Mouse (Mus musculus): ENCODE measurements around the gene Hmcn2.

Hmcn2 gene

DNA sequence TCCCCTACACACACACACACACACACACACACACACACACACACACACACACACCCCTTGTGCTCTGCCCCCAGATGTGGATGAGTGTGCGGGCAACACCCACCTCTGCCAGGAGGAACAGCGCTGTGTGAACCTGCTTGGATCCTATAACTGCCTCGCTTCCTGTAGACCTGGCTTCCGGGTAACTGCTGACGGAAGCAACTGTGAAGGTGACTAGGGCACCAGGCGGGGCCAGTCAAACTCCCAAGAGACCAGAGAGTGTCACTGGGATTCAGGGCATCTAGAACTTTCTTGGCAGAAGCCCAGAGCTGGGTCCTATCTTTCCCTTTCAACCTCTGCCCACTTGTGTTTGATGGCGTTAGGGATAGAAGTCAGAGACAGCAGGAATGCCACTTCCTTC lies 141.2 kb downstream of the Hmcn2 start:
- DNase-seq (ENCODE audit: low spot score in 2 of 2) = no peak

DNA sequence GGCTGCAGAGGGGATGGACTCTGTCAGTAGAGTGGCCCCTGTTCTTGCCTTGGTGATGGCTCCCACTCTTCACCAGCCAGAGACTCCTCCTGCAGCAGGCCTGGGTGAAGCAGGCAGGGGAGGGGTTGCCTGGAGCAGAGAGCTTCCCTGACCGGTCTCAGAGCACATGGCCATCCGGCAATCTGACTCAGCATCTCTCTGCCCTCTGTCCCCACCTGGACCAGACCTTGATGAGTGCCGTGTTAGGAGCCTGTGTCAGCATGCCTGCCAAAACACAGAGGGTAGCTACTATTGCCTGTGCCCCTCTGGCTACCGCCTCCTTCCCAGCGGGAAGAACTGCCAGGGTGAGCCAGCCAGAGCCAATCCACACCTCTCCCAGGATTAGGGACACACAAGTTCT lies 144.2 kb downstream of the Hmcn2 start:
- no peak for DNase-seq (ENCODE audit: low spot score in 2 of 2)

DNA sequence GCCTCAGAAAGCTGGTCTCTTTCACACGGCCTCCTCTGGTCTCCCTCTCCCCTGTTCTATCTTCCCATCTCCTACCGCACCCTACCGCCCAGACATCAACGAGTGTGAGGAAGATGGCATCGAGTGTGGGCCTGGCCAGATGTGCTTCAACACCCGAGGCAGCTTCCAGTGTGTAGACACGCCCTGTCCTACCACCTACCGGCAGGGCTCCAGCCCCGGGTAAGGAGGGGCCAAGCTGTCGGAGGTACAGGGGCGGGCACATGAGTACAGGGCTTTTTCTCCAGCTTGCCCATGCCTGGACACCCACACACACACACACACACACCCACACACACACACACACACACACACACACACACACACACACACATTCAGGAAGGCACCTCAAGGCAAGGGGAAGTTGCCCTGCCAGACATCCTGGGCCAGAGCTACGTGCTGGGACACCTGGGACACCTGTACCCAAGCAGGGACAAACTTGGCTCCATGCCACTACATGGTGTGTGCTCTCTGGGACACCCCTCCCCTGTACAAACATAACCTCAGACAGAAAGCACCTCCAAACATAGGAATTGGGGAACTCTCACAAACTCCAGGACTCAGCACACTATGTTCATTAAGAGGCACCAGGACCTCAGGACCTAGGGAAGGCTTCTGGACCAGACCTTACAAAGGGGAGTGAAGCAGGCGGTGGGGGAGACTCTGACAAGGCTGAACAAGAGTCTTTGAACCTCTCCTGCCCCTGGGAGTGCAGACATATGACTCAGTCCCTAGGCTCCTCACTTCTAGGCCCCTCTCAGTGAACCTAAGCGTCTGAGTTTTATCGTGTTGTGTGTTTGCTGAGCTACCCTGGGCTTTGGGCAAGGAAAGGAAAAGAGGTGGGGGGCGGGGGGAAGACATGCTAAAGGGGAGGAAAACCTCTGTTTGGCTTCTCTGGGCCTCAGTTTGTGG lies 145.0 kb downstream of the Hmcn2 start:
- no peak for DNase-seq (ENCODE audit: low spot score in 2 of 2)

DNA sequence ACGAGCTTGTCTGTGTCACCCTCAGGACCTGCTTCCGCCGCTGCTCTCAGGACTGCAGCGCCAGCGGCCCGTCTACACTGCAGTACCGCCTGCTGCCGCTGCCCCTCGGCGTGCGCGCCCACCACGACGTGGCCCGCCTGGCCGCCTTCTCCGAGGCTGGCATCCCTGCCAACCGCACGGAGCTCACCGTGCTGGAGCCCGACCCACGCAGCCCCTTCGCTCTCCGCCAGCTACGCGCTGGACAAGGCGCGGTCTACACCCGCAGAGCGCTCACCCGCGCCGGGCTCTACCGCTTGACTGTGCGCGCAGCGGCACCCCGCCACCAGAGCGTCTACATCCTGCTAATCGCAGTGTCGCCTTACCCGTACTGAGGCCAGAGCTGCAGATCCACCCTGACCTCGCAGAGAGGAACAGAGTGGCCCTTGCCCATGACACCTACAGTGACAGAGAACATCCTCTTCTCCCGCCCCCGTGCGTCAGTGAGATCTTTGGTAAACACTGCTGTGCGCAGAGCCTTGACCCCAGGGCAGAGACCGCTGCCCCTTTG lies 145.9 kb downstream of the Hmcn2 start:
- DNase-seq (ENCODE audit: low spot score in 2 of 2) = peak; percentile 49 to 72

DNA sequence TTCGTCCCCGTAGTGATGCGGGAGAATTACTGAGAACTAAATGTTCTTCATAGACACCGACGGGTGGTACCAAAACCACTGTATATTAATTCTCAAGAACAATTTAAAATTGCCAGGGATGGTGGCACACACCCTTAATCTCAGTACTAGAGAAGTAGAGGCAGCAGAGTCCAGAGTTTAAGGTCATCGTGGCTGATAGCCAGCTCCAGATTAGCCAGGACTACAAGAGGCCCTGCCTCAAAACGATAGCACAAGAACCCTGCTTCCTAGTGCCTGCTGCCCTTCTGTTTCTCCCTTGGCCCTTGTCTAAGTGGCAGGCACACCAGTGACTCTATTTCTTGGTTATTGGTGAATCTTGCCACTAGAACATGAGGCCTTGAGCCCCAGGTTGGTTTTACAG lies 146.7 kb downstream of the Hmcn2 start:
- no peak for DNase-seq (ENCODE audit: low spot score in 2 of 2)

GRCm38 (mm10) chr2:31462051-31462450 lies 147.8 kb downstream of the Hmcn2 start:
- DNase-seq (ENCODE audit: low spot score in 2 of 2) = no peak

DNA sequence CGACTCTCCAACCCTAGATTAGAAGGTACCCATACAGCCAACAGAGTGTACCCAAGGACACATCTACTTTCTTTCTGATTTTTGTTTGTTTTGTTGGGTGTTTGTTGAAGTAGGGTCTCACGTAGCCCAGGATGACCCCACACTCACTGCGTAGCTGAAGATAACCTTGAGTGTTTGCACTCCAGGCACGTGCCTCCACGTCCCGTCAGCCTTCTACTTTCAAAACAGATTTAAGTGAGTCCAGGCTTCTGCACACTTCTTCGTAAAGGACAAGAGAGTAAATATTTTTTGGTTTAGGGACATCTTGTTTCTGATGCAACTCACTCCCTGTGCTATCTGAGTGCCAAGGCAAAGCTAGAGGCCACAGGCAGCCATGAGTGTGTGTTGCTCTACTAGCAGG lies 149.0 kb downstream of the Hmcn2 start:
- no peak for DNase-seq (ENCODE audit: low spot score in 2 of 2)

- DNase-seq (ENCODE audit: low spot score in 2 of 2) = no peak
These were observed 149.7 kb downstream of the Hmcn2 start for GRCm38 (mm10) chr2:31463696-31464528.

DNA sequence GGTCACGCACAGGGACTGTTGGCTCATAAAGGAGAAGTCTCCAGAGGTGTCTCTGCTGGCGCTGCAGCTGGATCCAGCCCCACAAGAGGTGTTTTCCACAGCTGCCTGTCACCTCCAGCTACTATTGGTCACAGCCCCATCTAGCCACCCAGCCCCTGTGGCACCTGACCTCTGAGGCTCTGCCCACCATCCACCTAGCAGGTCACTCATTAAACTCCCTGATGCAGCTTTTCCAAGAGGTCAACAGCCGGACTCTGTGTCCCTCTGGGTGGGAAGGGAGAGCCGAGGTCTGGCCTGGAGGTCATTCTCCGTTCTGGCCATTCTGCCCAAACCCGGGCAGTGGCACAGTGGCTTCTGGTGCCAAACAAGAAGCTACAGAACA lies 150.3 kb downstream of the Hmcn2 start:
- no peak for DNase-seq (ENCODE audit: low spot score in 2 of 2)

- no peak for DNase-seq (ENCODE audit: low spot score in 2 of 2)
These were observed 153.2 kb downstream of the Hmcn2 start for GRCm38 (mm10) chr2:31467457-31467856.

DNA sequence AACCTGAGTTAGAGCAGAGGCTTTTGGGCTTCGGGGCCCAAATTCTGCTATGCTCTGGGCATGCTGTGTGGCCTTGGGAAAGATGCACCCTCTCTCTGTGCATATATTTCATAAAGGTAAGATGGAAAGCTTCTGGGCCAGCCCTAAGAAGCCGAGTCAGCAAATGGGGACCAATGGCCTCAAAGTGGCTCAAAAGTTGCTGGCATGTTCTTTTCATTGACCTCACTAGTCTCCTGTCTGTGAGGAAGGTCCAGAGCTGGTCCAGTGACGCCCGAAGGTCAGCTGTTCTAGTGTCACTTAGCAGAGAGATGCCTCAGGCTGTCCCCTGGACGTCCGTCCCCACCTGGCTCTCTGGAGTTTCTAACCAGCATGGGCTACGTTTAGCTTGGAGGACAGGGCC lies 154.6 kb downstream of the Hmcn2 start:
- DNase-seq (ENCODE audit: low spot score in 2 of 2) = no peak

DNA sequence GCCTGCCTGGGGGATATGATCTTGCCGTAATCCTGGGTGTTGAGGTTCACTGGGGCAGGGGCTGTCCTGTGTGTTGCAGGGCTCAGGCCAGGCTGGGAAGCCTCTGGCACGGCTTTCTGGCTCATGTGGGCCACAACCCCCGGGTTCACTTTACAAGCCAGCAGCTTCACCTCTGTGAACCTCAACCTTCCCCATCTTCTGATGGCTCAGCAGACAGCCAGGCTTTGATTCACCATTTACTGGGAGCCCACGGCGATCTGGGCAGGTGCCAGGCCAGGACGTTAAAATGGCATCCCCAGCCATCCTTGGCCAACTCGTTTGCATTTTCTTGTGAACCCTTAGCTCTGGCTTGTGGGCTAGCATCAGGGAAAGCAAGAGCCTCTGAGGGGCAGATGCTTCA lies 155.3 kb downstream of the Hmcn2 start:
- DNase-seq (ENCODE audit: low spot score in 2 of 2) = no peak

- peak; percentile 88 for DNase-seq (ENCODE audit: low spot score in 2 of 2)
These were observed 155.9 kb downstream of the Hmcn2 start, which contains the start of gene Ass1 for GRCm38 (mm10) chr2:31469931-31470682. Gene Ass1 (plus strand): TSS chr2:31470207.

GRCm38 (mm10) chr2:31470683-31471385 lies 156.6 kb downstream of the Hmcn2 start:
- DNase-seq (ENCODE audit: low spot score in 2 of 2) = peak in 1 of 2 experiments; percentile 36

GRCm38 (mm10) chr2:31471611-31472010 lies 157.4 kb downstream of the Hmcn2 start:
- no peak for DNase-seq (ENCODE audit: low spot score in 2 of 2)

DNA sequence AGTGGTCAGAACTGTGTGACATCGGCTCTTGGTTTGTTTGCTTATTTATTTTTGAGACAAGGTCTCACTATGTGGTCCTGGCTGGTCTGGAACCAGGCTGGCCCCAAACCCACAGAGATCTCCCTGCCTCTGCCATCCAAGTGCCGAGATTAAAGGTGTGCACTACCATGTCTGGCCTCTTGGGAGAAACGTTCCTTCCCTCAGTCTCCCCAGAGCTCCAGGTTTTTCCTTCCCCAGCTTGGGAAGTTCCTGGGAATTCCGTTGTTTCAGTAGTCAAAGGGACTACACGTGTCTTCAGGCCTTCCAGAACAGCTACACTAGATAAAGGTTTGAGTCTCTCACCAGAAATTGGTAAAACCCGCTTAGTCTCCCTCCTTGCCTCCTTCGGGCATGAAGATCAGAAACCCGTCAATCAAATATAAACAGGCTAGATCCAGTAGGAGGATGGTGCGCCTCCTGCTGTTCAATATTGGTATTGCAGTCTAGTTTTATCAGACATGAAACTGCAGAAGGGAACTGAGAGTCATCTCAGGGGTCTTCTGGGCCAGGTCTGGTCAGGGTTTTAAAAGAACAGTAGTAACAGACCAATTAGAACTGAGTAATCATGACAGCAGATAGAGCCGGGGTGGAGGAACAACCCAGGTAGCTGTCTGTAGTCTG lies 158.3 kb downstream of the Hmcn2 start:
- DNase-seq (ENCODE audit: low spot score in 2 of 2) = peak; percentile 22 to 75

DNA sequence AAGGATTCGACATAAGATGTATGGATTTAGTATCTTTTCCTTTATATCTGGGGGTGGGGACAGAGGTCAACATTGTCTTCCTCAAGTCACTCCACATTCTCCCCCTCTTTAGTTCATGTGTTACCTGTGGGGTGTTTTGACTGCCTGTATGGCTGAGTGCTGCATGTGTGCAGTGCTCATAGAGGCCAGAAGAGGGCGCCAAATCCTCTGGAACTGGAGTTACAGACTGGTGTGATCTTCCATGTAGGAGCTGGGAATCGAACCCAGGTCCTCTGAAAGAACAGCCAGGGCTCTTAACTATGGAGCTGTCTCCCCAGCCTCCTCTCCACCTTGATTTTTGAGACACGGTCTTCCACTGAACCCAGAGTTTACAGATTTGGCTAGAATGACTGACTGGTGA lies 159.7 kb downstream of the Hmcn2 start:
- DNase-seq (ENCODE audit: low spot score in 2 of 2) = no peak

GRCm38 (mm10) chr2:31474686-31475085 lies 160.5 kb downstream of the Hmcn2 start:
- no peak for DNase-seq (ENCODE audit: low spot score in 2 of 2)

- no peak for DNase-seq (ENCODE audit: low spot score in 2 of 2)
These were observed 162.0 kb downstream of the Hmcn2 start for GRCm38 (mm10) chr2:31476107-31476820.
